Mouse (Mus musculus) heart, postnatal 0 days (tissue): Measurements from ENCODE around the gene Nrg4.

ENCODE experiments used
- CTCF ChIP-seq: IDR thresholded peaks from 2 replicates; pipeline ENCODE4 v1.5.1; 2016; ENCODE audit warnings: antibody characterized with exemption, control low read depth, low read depth
- EP300 ChIP-seq: IDR thresholded peaks from 2 replicates; pipeline ENCODE4 v1.6.1; 2016; ENCODE audit warnings: antibody characterized with exemption, low read depth

GRCm38 (mm10) chr9:55277562-55277961, 49.1 kb downstream of the Nrg4 start:
- TF ChIP-seq CTCF = no peak
- TF ChIP-seq EP300 = no peak
